Mouse (Mus musculus) CH12.LX (cell line): ENCODE results near the gene Mitf. TPM values are rescaled to one million over a fixed set of nuclear protein-coding genes. Genes with fewer than 3 reads are reported as not detected.

Experiments
- CHD2 ChIP-seq: IDR thresholded peaks from 2 replicates; pipeline ENCODE4 v1.6.1; 2011; ENCODE audit warnings: low read length, improper control_type of control experiment
- ETS1 ChIP-seq: conservative IDR thresholded peaks from 2 replicates; pipeline ENCODE4 v1.6.1; 2012; ENCODE audit warnings: low read depth, mild to moderate bottlenecking, inconsistent platforms, low read length, improper control_type of control experiment, moderate library complexity
- GABPA ChIP-seq: IDR thresholded peaks from 2 replicates; pipeline ENCODE4 v1.6.1; 2012; ENCODE audit warnings: low read depth, low read length, improper control_type of control experiment, inconsistent platforms; ENCODE audit not compliant: insufficient replicate concordance
- HCFC1 ChIP-seq: IDR thresholded peaks from 2 replicates; pipeline ENCODE4 v1.6.1; 2012; ENCODE audit warnings: low read depth, mild to moderate bottlenecking, inconsistent platforms, low read length, improper control_type of control experiment
- IRF4 ChIP-seq: IDR thresholded peaks from 2 replicates; pipeline ENCODE4 v1.6.1; 2014; ENCODE audit warnings: low read depth, mild to moderate bottlenecking, inconsistent platforms, low read length, improper control_type of control experiment
- KAT2A ChIP-seq: IDR thresholded peaks from 2 replicates; pipeline ENCODE4 v1.6.1; 2012; ENCODE audit warnings: low read length, improper control_type of control experiment, inconsistent platforms; ENCODE audit not compliant: insufficient replicate concordance
- MAZ ChIP-seq: IDR thresholded peaks from 2 replicates; pipeline ENCODE4 v1.6.1; 2012; ENCODE audit warnings: low read depth, mild to moderate bottlenecking, inconsistent platforms, low read length, improper control_type of control experiment, moderate library complexity
- MEF2A ChIP-seq: IDR thresholded peaks from 2 replicates; pipeline ENCODE4 v1.6.1; 2014; ENCODE audit warnings: low read depth, mild to moderate bottlenecking, inconsistent platforms, low read length, improper control_type of control experiment, borderline replicate concordance
- MYC ChIP-seq: IDR thresholded peaks from 2 replicates; pipeline ENCODE4 v1.6.1; 2011; ENCODE audit warnings: low read depth, mild to moderate bottlenecking, improper control_type of control experiment, low read length
- TBP ChIP-seq: conservative IDR thresholded peaks from 2 replicates; pipeline ENCODE4 v1.6.1; 2011; ENCODE audit warnings: low read depth, low read length, improper control_type of control experiment
- ZKSCAN1 ChIP-seq: IDR thresholded peaks from 2 replicates; pipeline ENCODE4 v1.6.1; 2012; ENCODE audit warnings: low read depth, inconsistent platforms, low read length, improper control_type of control experiment, borderline replicate concordance
- ZMIZ1 ChIP-seq: IDR thresholded peaks from 2 replicates; pipeline ENCODE4 v1.6.1; 2012; ENCODE audit warnings: low read depth, mild to moderate bottlenecking, inconsistent platforms, low read length, improper control_type of control experiment
- polyA plus RNA-seq: library from polyadenylated mRNA; unstranded; fragments of >175 nt; gene quantifications from 2 replicates; pipeline ENCODE4 v1.2.1, GENCODE M21; 2012; ENCODE audit warnings: low read depth; ENCODE audit not compliant: insufficient read length
- total RNA-seq, 2 experiments: library from RNA; depleted of rRNA; stranded (reverse); fragments of 300-350 nt in 1 of 2; fragments of >200 nt in 1 of 2; gene quantifications; 2 replicates each; pipeline ENCODE4 v1.2.3; 2012 to 2014

The Mitf gene
- total and polyA plus RNA-seq, 3 experiments, result 3.4 to 4.7 (median 3.6) TPM

DNA sequence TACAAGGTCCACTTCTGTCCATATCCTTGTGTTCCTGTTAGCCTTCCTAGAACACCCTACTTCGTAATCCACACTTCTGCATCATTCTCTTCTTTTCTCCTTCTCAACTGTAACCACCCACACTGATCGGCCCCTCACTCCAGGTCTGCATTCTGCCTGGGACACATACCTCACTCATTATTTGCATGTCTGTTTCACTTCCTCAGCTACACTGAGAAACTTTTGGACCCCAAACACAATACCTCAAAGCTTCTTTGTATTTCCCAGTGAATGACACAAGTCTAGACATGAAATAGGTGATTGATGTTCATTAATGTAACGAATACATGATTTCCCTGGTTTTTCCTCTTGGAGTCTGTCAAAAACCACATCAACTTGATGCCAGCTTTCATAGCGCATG is 259.6 kb downstream of the Mitf start (continued):
- TF ChIP-seq MYC (peak; percentile 68), KAT2A (0 out of 2 replicates have a peak, but pooled peaks have one; percentile 11), HCFC1 (no peak), GABPA (no peak), IRF4 (peak; percentile 98), ETS1 (peak; percentile 72), CHD2 (peak; percentile 73), TBP (no peak), MEF2A (peak; percentile 74), ZMIZ1 (peak; percentile 50; the same call in 1 of the 2 replicates), ZKSCAN1 (peak; percentile 24; the same call in 1 of the 2 replicates), MAZ (peak; percentile 68)
- TF ChIP-seq, all 38 proteins: peak for 20

Other genes with a start within 250 kb of the Mitf start
- gene Frmd4b, start 189.5 kb upstream of the Mitf start, total RNA-seq (2012; rRNA removed), result 0.13 and 0.29 TPM in 2 replicates
- gene Frmd4b, start 189.5 kb upstream of the Mitf start, total RNA-seq (2014; rRNA removed), result 0.13 and 0.23 TPM in 2 replicates
- gene Frmd4b, start 189.5 kb upstream of the Mitf start, polyA plus RNA-seq, result 0.70 and 0.75 TPM in 2 replicates